Mouse (Mus musculus) retina, postnatal 7 days (tissue): Measurements from ENCODE around the gene Ubr4.

ENCODE experiments used
- DNase-seq: peaks from one replicate; pipeline ENCODE4 v3.0.0-alpha.2; 2012; ENCODE audit warnings: low read depth, low spot score

Ubr4 gene

GRCm38 (mm10) chr4:139351931-139352711 is at the start of gene Ubr4, which contains the start of the genes Mrto4 and Emc1:
Gene Ubr4 (plus strand): TSS chr4:139352609.
Gene Mrto4 (minus strand): TSS chr4:139352576.
Gene Emc1 (plus strand): TSS chr4:139352587.
- peak; percentile 73 for DNase-seq

DNA sequence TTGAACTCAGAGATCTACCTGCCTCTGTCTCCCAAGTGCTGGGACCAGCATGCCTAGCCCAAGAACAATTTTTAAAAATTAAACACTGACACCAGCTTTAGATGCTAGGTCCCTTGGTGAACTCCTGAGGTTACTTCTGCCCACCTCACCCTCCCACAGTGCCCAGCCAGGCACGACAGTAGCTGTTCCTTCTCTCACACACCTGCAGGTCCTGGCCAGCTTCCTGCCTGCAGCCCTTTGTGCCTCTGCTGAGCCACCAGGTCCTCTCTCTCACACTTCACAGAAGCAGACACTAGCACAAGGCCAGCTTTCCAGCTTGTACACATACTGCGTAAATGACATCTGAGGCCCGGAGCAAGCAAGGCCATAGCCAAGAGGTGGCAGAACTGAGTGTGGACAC is 46.9 kb upstream of the Ubr4 start:
- DNase-seq = no peak

DNA sequence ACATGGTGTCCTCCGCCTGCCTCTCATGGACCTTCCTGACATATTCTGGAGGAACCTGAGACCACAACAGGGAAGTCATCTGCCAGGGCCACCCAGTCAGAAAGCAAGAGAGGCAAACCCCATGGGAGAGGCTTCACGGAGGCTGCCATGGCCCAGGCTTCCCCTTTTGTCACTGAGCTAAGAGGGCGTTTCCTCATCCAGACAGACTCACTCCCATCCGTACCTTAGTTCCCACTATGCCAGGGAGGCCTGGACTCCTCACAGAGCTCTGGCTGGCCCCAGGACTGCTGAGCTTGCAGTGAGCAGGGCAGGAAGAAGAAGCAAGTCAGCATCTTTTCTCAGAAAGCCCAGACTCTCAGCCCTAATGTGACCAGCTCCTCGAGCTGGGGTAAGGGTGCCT is 44.5 kb upstream of the Ubr4 start:
- no peak for DNase-seq

DNA sequence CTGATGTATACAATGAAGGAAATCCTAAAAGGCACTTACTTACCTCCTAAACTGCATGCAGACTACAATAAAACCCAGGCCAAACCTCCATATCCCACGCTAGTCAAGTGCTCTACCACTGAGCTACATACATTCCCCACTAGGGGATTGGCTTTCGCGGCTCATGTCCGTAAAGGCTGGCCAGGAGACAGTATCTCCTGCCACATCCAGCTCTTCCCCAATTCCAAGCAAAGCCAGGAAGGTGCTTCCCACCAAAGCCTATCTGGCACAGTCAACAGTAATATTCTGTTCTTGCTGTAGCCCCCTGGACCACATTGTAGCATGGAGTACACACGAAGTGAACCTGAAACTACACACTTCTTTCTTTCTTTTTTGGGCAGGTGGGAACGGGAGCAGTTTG is 42.8 kb upstream of the Ubr4 start:
- no peak for DNase-seq

DNA sequence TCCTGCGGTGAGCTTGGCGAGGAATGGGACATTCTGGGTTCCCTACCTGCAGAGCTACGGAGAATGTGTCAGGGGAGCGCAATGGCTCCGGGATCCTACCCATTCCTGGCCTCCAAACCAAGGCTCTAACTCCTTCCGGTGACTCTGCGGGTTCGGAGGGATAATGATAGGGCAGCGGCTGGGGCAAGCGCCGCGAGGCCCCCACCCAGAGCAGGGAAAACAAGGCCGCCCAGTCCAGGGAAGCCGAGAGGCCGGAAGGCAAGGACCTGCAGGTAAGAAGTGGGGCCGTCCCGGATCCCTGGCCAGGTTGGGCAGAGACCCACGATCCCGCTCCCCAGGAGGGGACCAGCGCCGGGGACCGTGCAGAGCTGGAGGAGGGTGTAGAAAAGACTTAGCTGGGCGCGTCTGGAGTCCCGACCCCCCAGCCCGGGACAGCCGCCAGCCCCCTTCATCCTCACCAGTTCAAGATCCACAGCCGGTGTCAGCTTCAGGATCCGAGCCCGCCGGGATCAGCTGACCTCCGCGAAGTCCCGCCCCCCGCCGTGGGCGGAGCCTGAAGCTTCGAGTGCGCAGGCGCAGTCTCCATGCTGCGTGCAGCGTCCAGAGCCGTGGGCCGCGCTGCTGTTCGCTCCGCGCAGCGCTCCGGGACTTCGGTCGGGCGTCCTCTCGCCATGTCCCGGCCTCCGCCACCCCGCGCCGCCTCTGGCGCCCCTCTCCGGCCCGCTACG is 42.1 kb upstream of the Ubr4 start, which contains the start of the genes Pqlc2 and Akr7a5:
TSS of gene Pqlc2 (minus strand) at position 538 of the 728 bp plus-strand sequence.
TSS of gene Akr7a5 (plus strand) at position 574 of the 728 bp plus-strand sequence.
- peak; percentile 91 for DNase-seq

GRCm38 (mm10) chr4:139310899-139311701 is 41.3 kb upstream of the Ubr4 start:
- no peak for DNase-seq

DNA sequence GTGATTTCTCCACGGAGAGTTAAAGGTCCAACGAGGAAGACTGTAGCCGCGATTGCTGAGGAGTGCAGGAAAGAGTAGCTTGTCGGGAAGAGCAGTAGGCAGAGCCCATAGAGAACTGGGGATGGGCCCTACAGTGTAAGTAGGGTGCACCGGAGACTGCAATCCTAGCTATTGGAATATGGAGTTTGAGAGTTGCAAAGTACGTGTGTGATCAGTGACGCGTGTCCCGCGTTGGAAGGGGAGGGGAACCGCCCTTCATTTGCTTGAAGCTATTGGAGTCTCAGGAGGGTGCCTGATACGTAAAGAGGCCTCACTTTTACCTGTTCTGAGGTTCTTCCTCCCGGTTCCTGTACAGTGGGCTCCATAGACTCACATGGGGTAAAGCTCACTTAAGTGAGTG is 40.7 kb upstream of the Ubr4 start:
- no peak for DNase-seq

- no peak for DNase-seq
Measured at GRCm38 (mm10) chr4:139312632-139313031, 39.8 kb upstream of the Ubr4 start.

DNA sequence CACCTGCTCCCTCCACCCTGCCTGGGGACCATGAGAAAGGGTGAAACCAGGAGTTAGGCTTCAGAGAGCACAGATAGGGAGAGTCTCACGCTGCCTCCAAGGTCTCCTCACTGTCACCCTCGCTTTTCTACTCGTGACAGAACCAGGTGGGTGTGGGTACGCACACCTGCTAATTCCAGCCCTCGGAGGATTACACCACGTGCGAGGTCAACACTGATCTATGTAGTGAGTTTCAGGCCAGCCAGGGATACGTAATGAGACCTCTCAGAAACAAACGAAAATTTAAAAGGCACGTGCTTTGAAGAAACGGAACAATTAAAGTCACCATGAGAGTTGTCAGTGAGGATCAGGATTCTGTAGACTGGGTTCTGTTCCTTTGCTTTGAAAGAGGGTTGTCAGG is 34.0 kb upstream of the Ubr4 start:
- no peak for DNase-seq

DNA sequence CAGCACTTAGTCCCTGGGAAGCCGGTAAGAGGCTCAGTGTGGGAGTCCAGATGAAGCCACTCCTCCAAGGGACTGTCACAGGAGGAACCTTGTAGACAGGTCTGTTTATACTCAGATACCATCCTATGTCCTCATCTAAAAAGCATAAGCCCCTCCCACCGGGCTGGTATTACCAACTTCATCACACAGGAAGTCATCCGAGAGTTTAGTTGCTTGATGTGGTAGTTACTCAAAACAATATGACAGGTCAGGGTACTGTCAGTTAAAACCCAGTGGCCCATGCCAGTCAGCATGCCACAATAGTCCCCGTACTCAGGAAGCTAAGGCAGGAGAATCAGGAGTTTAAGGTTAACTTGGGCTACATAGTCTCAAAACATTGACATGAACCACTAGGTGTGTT is 32.7 kb upstream of the Ubr4 start:
- no peak for DNase-seq

GRCm38 (mm10) chr4:139330605-139331004 is 21.8 kb upstream of the Ubr4 start:
- peak; percentile 46 for DNase-seq

DNA sequence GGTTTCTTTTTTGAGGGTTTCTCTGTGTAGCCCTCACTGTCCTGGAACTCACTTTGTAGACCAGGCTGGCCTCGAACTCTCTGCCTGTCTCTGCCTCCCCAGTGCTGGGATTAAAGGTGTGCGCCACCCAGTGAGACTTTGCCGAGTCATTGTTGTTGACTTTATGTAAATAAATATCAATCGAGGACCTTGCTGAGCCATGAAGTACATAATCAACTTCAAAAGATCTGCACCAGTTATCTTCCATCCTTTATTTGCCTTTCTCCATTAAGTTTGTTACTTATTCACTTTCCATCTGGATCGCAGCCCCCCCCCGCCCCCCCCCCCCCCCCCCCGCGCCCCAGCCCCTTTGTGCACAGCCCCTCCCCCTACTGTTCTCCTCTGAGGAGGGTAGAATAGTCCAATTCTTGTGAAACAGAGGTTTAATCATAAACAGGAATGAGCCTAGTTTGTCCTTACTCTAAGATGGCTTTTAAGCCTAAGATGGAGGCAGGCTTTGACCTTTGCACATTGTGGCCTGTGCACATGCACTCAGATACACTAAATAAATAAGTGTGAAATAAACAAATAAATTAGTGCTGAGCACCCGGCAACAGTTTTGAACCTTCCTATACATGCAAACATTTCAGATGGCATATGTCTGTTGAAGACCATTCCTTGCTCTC is 17.6 kb upstream of the Ubr4 start:
- no peak for DNase-seq

- DNase-seq = no peak
Measured at GRCm38 (mm10) chr4:139335507-139335906, 16.9 kb upstream of the Ubr4 start.

- DNase-seq = peak; percentile 56
Measured at GRCm38 (mm10) chr4:139336822-139337483, 15.5 kb upstream of the Ubr4 start.

- no peak for DNase-seq
Measured at GRCm38 (mm10) chr4:139338145-139338544, 14.3 kb upstream of the Ubr4 start.

- DNase-seq = no peak
Measured at GRCm38 (mm10) chr4:139340835-139341234, 11.6 kb upstream of the Ubr4 start.

DNA sequence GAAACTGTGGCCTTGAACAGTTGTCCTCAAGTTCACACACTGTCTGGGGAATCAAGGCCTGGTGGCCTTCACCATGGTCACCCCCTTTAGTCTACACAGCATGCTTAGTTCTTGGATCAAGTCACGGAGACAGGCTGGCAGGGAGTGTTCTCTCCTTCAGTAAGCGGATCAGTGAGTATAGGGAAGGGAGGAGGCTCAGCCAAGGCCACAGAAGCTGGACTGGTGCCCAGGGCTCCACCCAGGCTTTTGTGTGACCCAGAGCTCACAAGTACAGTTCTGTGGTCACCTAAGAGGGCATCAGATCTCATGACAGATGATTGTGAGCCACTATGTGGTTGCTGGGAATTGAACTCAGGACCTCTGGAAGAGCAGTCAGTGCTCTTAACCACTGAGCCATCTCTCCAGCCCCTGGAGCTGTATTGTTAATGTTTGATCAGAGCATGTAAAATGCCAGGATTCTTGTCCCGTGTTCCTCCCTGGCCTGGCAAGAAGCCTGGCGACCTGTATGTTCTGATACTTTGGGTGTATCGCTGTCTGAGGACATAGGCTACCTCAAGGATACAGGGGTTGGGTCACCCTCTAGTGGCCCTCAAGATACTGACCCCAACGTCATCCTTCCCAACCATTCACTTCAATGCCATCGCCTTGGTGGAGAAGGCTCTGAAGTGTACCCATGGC is 10.7 kb upstream of the Ubr4 start:
- DNase-seq = peak; percentile 33

GRCm38 (mm10) chr4:139343718-139344117 is 8.7 kb upstream of the Ubr4 start:
- DNase-seq = no peak

- DNase-seq = no peak
Measured at GRCm38 (mm10) chr4:139345416-139346019, 6.9 kb upstream of the Ubr4 start.

- no peak for DNase-seq
Measured at GRCm38 (mm10) chr4:139352832-139353231, 423 bp downstream of the Ubr4 start.
